ENCODE assay signal across 8 mouse cellular contexts in the genomic region with DNA sequence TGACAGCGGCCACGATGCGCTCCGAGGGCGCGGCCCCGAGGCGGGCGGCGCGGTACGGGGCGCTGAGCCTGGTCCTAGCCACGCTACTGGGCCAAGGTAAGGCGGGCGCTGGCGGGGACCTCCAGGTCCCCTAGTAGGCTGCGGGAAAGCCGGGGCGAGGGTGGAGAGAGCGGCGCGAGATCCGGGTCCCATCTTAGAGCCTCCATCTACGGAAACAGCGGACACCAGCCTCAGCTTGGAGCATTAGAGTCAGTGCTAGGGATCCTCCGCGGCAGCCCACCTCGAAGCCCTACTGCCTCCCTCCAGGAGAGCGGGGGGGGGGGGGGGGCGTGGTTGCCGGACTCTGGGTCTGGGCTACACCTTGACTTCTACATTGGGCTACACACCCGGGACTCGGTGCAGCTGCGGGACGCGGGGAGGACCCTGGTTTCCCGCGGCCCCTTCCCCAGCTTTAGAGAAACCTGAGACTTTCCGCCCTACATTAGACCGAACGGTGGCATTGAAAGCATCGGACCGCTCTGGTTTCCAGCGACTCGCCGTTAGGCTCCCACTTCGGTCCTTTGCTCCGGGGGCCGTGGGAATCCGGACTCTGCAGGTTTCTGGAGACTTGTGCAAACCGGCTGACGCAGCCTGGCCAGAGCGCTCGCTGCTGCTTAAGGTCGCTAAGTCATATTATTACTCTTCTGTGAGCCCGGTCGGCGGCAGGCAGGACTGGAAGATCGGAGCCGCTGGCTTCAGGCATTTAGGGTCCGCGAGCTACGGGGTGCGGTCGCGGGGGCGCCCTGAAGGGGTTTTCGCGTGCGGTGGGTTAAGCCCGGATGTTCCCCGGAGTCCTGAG. TPM values are rescaled to one million over a fixed set of nuclear protein-coding genes. Genes with fewer than 3 reads are reported as not detected.
DNase-seq lines count a peak whose midpoint lies in the region; ATAC-seq lines count a peak whose summit lies in the region.

No protein-coding gene starts in this region.

- peak overlapping the region; percentile 51 for H3K9ac ChIP-seq in kidney, embryonic 16.5 days (replicated peaks; ENCODE audit: low read length)
- H3K9ac ChIP-seq in forebrain, embryonic 14.5 days (ENCODE audit: low read length), result peak overlapping the region; percentile 59
- no peak overlapping the region for H3K9ac ChIP-seq in liver, embryonic 13.5 days
- 0 out of 2 replicates have a peak overlapping the region, but pooled peaks have one; percentile 21 for H3K9ac ChIP-seq in stomach, embryonic 14.5 days (replicated peaks; ENCODE audit: low read depth, low read length)

- under 1% methylated on average over 71 of the region's 73 CpGs for WGBS in kidney, embryonic 16.5 days
- WGBS in forebrain, embryonic 14.5 days, result under 1% methylated on average over 54 of the region's 73 CpGs
- WGBS in liver, embryonic 13.5 days (ENCODE audit: insufficient replicate concordance), result 1% methylated on average over 73 of the region's 73 CpGs
- WGBS in stomach, embryonic 14.5 days, result 0% methylated on average over 59 of the region's 73 CpGs

- H3K4me2 ChIP-seq in kidney, embryonic 16.5 days (replicated peaks; ENCODE audit: low read depth, low read length), result peak overlapping the region; percentile 87
- H3K4me2 ChIP-seq in forebrain, embryonic 14.5 days (ENCODE audit: low read length), result peak overlapping the region; percentile 82
- peak overlapping the region; percentile 60 for H3K4me2 ChIP-seq in liver, embryonic 13.5 days
- H3K4me2 ChIP-seq in stomach, embryonic 14.5 days (replicated peaks; ENCODE audit: low read depth, low read length), result peak overlapping the region; percentile 85

- ATAC-seq in kidney, embryonic 16.5 days (ENCODE audit: low FRiP score, low TSS enrichment), result peak; percentile 83
- ATAC-seq in cerebellum, adult (ENCODE audit: insufficient number of reproducible peaks, low FRiP score, low TSS enrichment), result peak; percentile 17; the same call in 1 of the 2 replicates
- peak; percentile 81 for ATAC-seq in forebrain, embryonic 14.5 days
- peak; percentile 47; the same call in 1 of the 2 replicates for ATAC-seq in liver, embryonic 13.5 days (ENCODE audit: low read depth)
- peak; percentile 66; the same call in 1 of the 2 replicates for ATAC-seq in stomach, embryonic 14.5 days (ENCODE audit: insufficient number of reproducible peaks, insufficient read depth, low FRiP score, low read depth)

- no peaks in the 10 kb centered on the region for H3K36me3 ChIP-seq in kidney, embryonic 16.5 days (ENCODE audit: insufficient read depth, low read length)
- no peaks in the 10 kb centered on the region for H3K36me3 ChIP-seq in forebrain, embryonic 14.5 days (ENCODE audit: control insufficient read depth, insufficient read depth, low read length)
- no peaks in the 10 kb centered on the region for H3K36me3 ChIP-seq in liver, embryonic 13.5 days
- no peaks in the 10 kb centered on the region for H3K36me3 ChIP-seq in stomach, embryonic 14.5 days (ENCODE audit: control insufficient read depth, insufficient read depth, low read length)

- no peak for DNase-seq in kidney, postnatal 25 days
- peak; percentile 33 for DNase-seq in forebrain, embryonic 14.5 days (ENCODE audit: low spot score)
- DNase-seq in liver, embryonic 13.5 days, result no peak
- no peak for DNase-seq in spleen, postnatal 14 days (ENCODE audit: low spot score in 2 of 2)
- no peak for DNase-seq in left cerebral cortex, adult 9 months (ENCODE audit: low spot score in 2 of 2)

- H3K4me1 ChIP-seq in kidney, embryonic 16.5 days (ENCODE audit: insufficient read depth, low read length), result peaks cover 15% of the 10 kb centered on the region
- 0 out of 2 replicates have a peak, but pooled peaks cover 7% of the 10 kb centered on the region for H3K4me1 ChIP-seq in forebrain, embryonic 14.5 days (ENCODE audit: control insufficient read depth, insufficient read depth, low read length)
- H3K4me1 ChIP-seq in liver, embryonic 13.5 days (replicated peaks), result no peaks in the 10 kb centered on the region
- H3K4me1 ChIP-seq in stomach, embryonic 14.5 days (ENCODE audit: control insufficient read depth, insufficient read depth, low read length), result peaks cover 13% of the 10 kb centered on the region; the same call in 1 of the 2 replicates

- H3K4me3 ChIP-seq in kidney, embryonic 16.5 days (ENCODE audit: low read length), result peak overlapping the region; percentile 62
- peak overlapping the region; percentile 60 for H3K4me3 ChIP-seq in forebrain, embryonic 14.5 days (ENCODE audit: low read depth, low read length)
- peak overlapping the region; percentile 47 for H3K4me3 ChIP-seq in liver, embryonic 13.5 days (replicated peaks)
- H3K4me3 ChIP-seq in stomach, embryonic 14.5 days (ENCODE audit: low read depth, low read length), result peak overlapping the region; percentile 56

- peaks cover 70% of the 10 kb centered on the region for H3K27me3 ChIP-seq in kidney, embryonic 16.5 days (ENCODE audit: insufficient read depth, low read length)
- H3K27me3 ChIP-seq in forebrain, embryonic 14.5 days (replicated peaks; ENCODE audit: control insufficient read depth, insufficient read depth, low read length), result peaks cover 29% of the 10 kb centered on the region
- peaks cover 59% of the 10 kb centered on the region for H3K27me3 ChIP-seq in liver, embryonic 13.5 days
- H3K27me3 ChIP-seq in stomach, embryonic 14.5 days (ENCODE audit: control insufficient read depth, insufficient read depth, low read length), result peaks cover 26% of the 10 kb centered on the region; the same call in 1 of the 2 replicates

- H3K27ac ChIP-seq in kidney, embryonic 16.5 days (ENCODE audit: low read length), result no peak overlapping the region
- H3K27ac ChIP-seq in forebrain, embryonic 14.5 days (ENCODE audit: low read depth, low read length), result no peak overlapping the region
- no peak overlapping the region for H3K27ac ChIP-seq in liver, embryonic 13.5 days
- H3K27ac ChIP-seq in stomach, embryonic 14.5 days (ENCODE audit: low read length), result no peak overlapping the region

- no peaks in the 10 kb centered on the region; the same call in 1 of the 2 replicates for H3K9me3 ChIP-seq in kidney, embryonic 16.5 days (ENCODE audit: low read length)
- H3K9me3 ChIP-seq in forebrain, embryonic 14.5 days (replicated peaks; ENCODE audit: control insufficient read depth, low read length), result no peaks in the 10 kb centered on the region
- H3K9me3 ChIP-seq in liver, embryonic 13.5 days (replicated peaks), result no peaks in the 10 kb centered on the region
- H3K9me3 ChIP-seq in stomach, embryonic 14.5 days (ENCODE audit: control insufficient read depth, low read depth, low read length), result no peaks in the 10 kb centered on the region

RNA-seq across cellular contexts. Expression of a gene that starts 0.5 kb away (rescaled TPM):
- polyA plus RNA-seq in kidney, embryonic 16.5 days (2015; fragmentation: Nextera tagmentation; extraction: Ambion mirVana), result 1.3 and 1.5 TPM in 2 replicates
- polyA plus RNA-seq in forebrain, embryonic 14.5 days (2014; fragmentation: Nextera tagmentation; extraction: Ambion mirVana), result 6.5 and 8.0 TPM in 2 replicates
- polyA plus RNA-seq in liver, embryonic 13.5 days (2015; fragmentation: Nextera tagmentation; extraction: Ambion mirVana), result 0.16 and 0.35 TPM in 2 replicates
- 1.8 and 2.8 TPM in 2 replicates for polyA plus RNA-seq in stomach, embryonic 14.5 days (2014; fragmentation: Nextera tagmentation; extraction: Ambion mirVana)

Comparison
In these comparisons a context has a peak if more than half of its experiments do, and no peak if none do; other contexts are left out.
1. ATAC-seq: peak in every context shown above with its lines; median percentile 83 in kidney, embryonic 16.5 days; 81 in forebrain, embryonic 14.5 days; 66 in stomach, embryonic 14.5 days; 47 in liver, embryonic 13.5 days; 17 in cerebellum, adult.